Mouse (Mus musculus): Measurements from ENCODE around the gene Cxcl16. TPM values are rescaled to one million over a fixed set of nuclear protein-coding genes. Genes with fewer than 3 reads are reported as not detected.

The Cxcl16 gene
- total and polyA plus RNA-seq, 3 experiments, result not detected

DNA sequence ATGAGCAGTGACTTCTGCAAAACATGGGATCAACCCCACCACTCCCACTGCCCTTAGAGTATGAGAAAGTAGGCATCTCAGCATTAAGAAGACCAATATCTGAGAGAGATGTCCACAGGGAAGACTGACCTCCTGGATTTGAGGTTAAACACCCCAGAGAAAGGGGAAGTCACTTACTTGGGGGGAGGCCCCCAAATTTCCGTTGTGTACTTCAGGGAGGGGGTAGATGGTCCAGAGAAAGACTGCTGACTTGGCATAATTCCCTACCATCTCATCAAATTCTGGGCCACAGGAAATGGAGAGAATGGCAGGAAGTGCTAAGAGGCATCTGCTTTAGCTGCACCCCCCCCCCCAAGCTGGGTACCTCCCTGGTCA lies 26.2 kb downstream of the Cxcl16 start:
- TF ChIP-seq NELFE (IDR thresholded peaks at IDR 0.05; ENCODE audit: low read depth, low read length), result no peak
- TF ChIP-seq EP300 (IDR thresholded peaks at IDR 0.05; ENCODE audit: low read depth in 1 of 2, low read length in 2 of 2), result no peak
- TF ChIP-seq POLR2AphosphoS5 (IDR thresholded peaks at IDR 0.05; ENCODE audit: borderline replicate concordance, low read depth, low read length), result no peak
- no peak for TF ChIP-seq RCOR1 (IDR thresholded peaks at IDR 0.05; ENCODE audit: low read depth, low read length)
- TF ChIP-seq ZNF384 (IDR thresholded peaks at IDR 0.05; ENCODE audit: low read depth, low read length), result no peak
- no peak for TF ChIP-seq MXI1 (IDR thresholded peaks at IDR 0.05; ENCODE audit: low read depth, low read length)
- peak; percentile 98 for TF ChIP-seq MAFK (IDR thresholded peaks at IDR 0.05; ENCODE audit: borderline replicate concordance, low read depth, low read length)
- no peak for TF ChIP-seq ZC3H11A (IDR thresholded peaks at IDR 0.05; ENCODE audit: low read depth, low read length)
- no peak for TF ChIP-seq TBP (IDR thresholded peaks at IDR 0.05; ENCODE audit: low read depth, low read length)
- Histone ChIP-seq H3K27ac (ENCODE audit: control insufficient read depth, low read depth, low read length) (peak overlapping the region; percentile 88), H3K9me3 (replicated peaks; ENCODE audit: insufficient read depth, low read length) (no peaks in the 10 kb centered on the region), H3K27me3 (ENCODE audit: control insufficient read depth in 1 of 2, insufficient read depth in 2 of 2, low read length in 2 of 2) (no peaks in the 10 kb centered on the region), H3K36me3 (ENCODE audit: control insufficient read depth in 1 of 2, insufficient read depth in 2 of 2, low read length in 2 of 2) (peaks cover 0 to 43% of the 10 kb centered on the region in 2 experiments; a peak in 2 of 4 replicates), H3K4me1 (ENCODE audit: control insufficient read depth in 1 of 2, insufficient read depth in 2 of 2, low read length in 2 of 2) (peaks cover 13 to 55% of the 10 kb centered on the region in 2 experiments), H3K9ac (ENCODE audit: control insufficient read depth, low read depth, low read length, poor library complexity, severe bottlenecking) (peak overlapping the region; percentile 88), H3K79me2 (ENCODE audit: control insufficient read depth, insufficient read depth, low read length, poor library complexity) (peaks cover 31% of the 10 kb centered on the region), H3K4me3 (ENCODE audit: control insufficient read depth in 1 of 2, insufficient read depth in 1 of 2, low read depth in 2 of 2, low read length in 2 of 2) (peak overlapping the region; percentile 64 to 80)
- DNase-seq (ENCODE audit: low read depth, low spot score), result no peak

DNA sequence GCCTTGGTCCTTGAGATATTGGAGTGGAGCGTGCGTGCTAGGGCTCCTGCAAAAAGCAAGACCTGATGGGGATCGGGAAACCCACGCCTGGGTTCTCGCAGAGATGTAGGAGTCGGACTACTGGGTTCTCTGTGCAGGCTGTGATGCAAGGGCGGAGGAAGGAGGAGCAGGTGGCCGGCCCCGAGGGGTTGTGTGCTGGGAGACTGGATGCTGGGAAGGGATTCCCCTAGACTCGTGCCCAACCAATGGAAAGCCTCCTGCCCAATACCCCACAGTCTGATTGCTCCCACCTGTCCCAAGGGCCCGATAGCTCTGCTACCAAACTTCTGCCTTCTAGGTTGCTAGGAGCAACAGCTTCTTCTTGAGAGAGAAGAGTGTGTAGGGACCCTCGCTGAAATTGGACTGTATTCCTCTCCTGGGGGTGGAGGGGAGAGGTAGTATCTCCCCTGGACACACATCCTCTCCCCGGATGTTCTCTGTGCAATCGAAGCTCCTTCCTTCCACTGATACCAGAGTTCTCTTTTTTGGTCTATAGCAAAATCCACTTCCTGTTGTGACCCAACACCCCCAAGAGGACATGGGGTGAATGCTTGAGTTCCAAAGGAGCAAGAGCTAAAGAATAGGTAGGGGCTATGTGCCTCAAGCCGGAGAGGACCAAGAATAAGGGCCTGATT lies 26.8 kb downstream of the Cxcl16 start:
- Histone ChIP-seq H3K36me3 (ENCODE audit: control insufficient read depth in 1 of 2, insufficient read depth in 2 of 2, low read length in 2 of 2) (peaks cover 0 to 38% of the 10 kb centered on the region in 2 experiments; a peak in 2 of 4 replicates), H3K27me3 (ENCODE audit: control insufficient read depth in 1 of 2, insufficient read depth in 2 of 2, low read length in 2 of 2) (no peaks in the 10 kb centered on the region), H3K4me3 (ENCODE audit: control insufficient read depth in 1 of 2, insufficient read depth in 1 of 2, low read depth in 2 of 2, low read length in 2 of 2) (peak overlapping the region; percentile 64 to 80), H3K4me1 (ENCODE audit: control insufficient read depth in 1 of 2, insufficient read depth in 2 of 2, low read length in 2 of 2) (peaks cover 8 to 51% of the 10 kb centered on the region in 2 experiments), H3K9me3 (replicated peaks; ENCODE audit: insufficient read depth, low read length) (no peaks in the 10 kb centered on the region), H3K27ac (ENCODE audit: control insufficient read depth, low read depth, low read length) (peak overlapping the region; percentile 88), H3K9ac (ENCODE audit: control insufficient read depth, low read depth, low read length, poor library complexity, severe bottlenecking) (peak overlapping the region; percentile 88), H3K79me2 (ENCODE audit: control insufficient read depth, insufficient read depth, low read length, poor library complexity) (peaks cover 31% of the 10 kb centered on the region)
- DNase-seq (ENCODE audit: low read depth, low spot score), result peak; percentile 94
- TF ChIP-seq CHD2 (IDR thresholded peaks at IDR 0.05; ENCODE audit: low read length), result no peak
- peak; percentile 90 for TF ChIP-seq TAL1 (IDR thresholded peaks at IDR 0.05; ENCODE audit: low read length)
- no peak for TF ChIP-seq SMC3 (IDR thresholded peaks at IDR 0.05; ENCODE audit: low read depth, low read length)
- 0 out of 6 replicates have a peak, but pooled peaks of 1 of the 3 experiments have one; percentile 0 for TF ChIP-seq CTCF (IDR thresholded peaks at IDR 0.05 in 2 of 3, conservative IDR thresholded peaks at IDR 0.05 in 1 of 3; ENCODE audit: control insufficient read depth in 1 of 3, insufficient read depth in 1 of 3, low read depth in 2 of 3, low read length in 3 of 3, poor library complexity in 1 of 3, severe bottlenecking in 1 of 3)
- no peak for TF ChIP-seq RAD21 (IDR thresholded peaks at IDR 0.05; ENCODE audit: low read depth, low read length)
- TF ChIP-seq MYB (IDR thresholded peaks at IDR 0.05; ENCODE audit: low read depth, low read length), result no peak
- peak; percentile 92 for TF ChIP-seq SIN3A (IDR thresholded peaks at IDR 0.05; ENCODE audit: low read length)
- no peak for TF ChIP-seq MAFK (IDR thresholded peaks at IDR 0.05; ENCODE audit: borderline replicate concordance, low read depth, low read length)
- no peak for TF ChIP-seq GABPA (IDR thresholded peaks at IDR 0.05; ENCODE audit: low read depth, low read length)
- no peak for TF ChIP-seq NRF1 (IDR thresholded peaks at IDR 0.05; ENCODE audit: insufficient read depth, low read depth, low read length, poor library complexity, severe bottlenecking)
- no peak for TF ChIP-seq ZKSCAN1 (IDR thresholded peaks at IDR 0.05; ENCODE audit: low read depth, low read length)
- TF ChIP-seq ELF1 (IDR thresholded peaks at IDR 0.05; ENCODE audit: low read depth, low read length), result peak; percentile 74
- TF ChIP-seq MYC (IDR thresholded peaks at IDR 0.05; ENCODE audit: low read depth, low read length), result peak; percentile 49; the same call in 1 of the 2 replicates
- 0 out of 2 replicates have a peak, but pooled peaks have one; percentile 35 for TF ChIP-seq NELFE (IDR thresholded peaks at IDR 0.05; ENCODE audit: low read depth, low read length)
- TF ChIP-seq ZMIZ1 (IDR thresholded peaks at IDR 0.05; ENCODE audit: low read depth, low read length), result no peak
- peak; percentile 96 for TF ChIP-seq MAZ (IDR thresholded peaks at IDR 0.05; ENCODE audit: low read depth, low read length)
- no peak for TF ChIP-seq POLR2AphosphoS2 (IDR thresholded peaks at IDR 0.05; ENCODE audit: low read length)
- peak; percentile 95 for TF ChIP-seq GATA1 (IDR thresholded peaks at IDR 0.05; ENCODE audit: low read depth, low read length)
- no peak for TF ChIP-seq E2F4 (IDR thresholded peaks at IDR 0.05; ENCODE audit: borderline replicate concordance, low read depth, low read length)
- TF ChIP-seq USF2 (IDR thresholded peaks at IDR 0.05; ENCODE audit: borderline replicate concordance in 1 of 2, insufficient read depth in 1 of 2, low read depth in 1 of 2, low read length in 2 of 2), result no peak
- TF ChIP-seq ZNF384 (IDR thresholded peaks at IDR 0.05; ENCODE audit: low read depth, low read length), result no peak
- TF ChIP-seq JUND (IDR thresholded peaks at IDR 0.05; ENCODE audit: low read depth, low read length), result no peak
- TF ChIP-seq RCOR1 (IDR thresholded peaks at IDR 0.05; ENCODE audit: low read depth, low read length), result peak; percentile 88
- TF ChIP-seq POLR2AphosphoS5 (IDR thresholded peaks at IDR 0.05; ENCODE audit: borderline replicate concordance, low read depth, low read length), result no peak
- TF ChIP-seq BHLHE40 (IDR thresholded peaks at IDR 0.05; ENCODE audit: borderline replicate concordance, low read depth, low read length), result peak; percentile 53; the same call in 1 of the 2 replicates
- TF ChIP-seq ZC3H11A (IDR thresholded peaks at IDR 0.05; ENCODE audit: low read depth, low read length), result no peak
